Mouse (Mus musculus) cerebellum, adult 18-20 months (tissue): ENCODE measurements around the gene Gm48552.

Experiments used
- DNase-seq, 2 experiments: peaks; one replicate each; pipeline ENCODE4 v3.0.0; 2021

Gene Gm48552

GRCm38 (mm10) chr10:81421041-81421796 is 32.4 kb downstream of the Gm48552 start:
- peak; percentile 6 to 26 for DNase-seq

- no peak for DNase-seq
Measured at GRCm38 (mm10) chr10:81421797-81422100, 32.9 kb downstream of the Gm48552 start.

- peak; percentile 14 to 23 for DNase-seq
Measured at GRCm38 (mm10) chr10:81422191-81422590, 33.4 kb downstream of the Gm48552 start.

GRCm38 (mm10) chr10:81422661-81423217 is 33.9 kb downstream of the Gm48552 start:
- peak; percentile 6 to 19 for DNase-seq

- DNase-seq = peak in 1 of 2 experiments; percentile 19
Measured at GRCm38 (mm10) chr10:81423476-81424245, 34.9 kb downstream of the Gm48552 start.

GRCm38 (mm10) chr10:81424246-81425051 is 35.6 kb downstream of the Gm48552 start:
- DNase-seq = peak; percentile 91 to 92

GRCm38 (mm10) chr10:81425236-81425850 is 36.5 kb downstream of the Gm48552 start:
- peak; percentile 65 to 71 for DNase-seq

GRCm38 (mm10) chr10:81426081-81426671 is 37.4 kb downstream of the Gm48552 start:
- DNase-seq = peak; percentile 41 to 60

GRCm38 (mm10) chr10:81426897-81427296 is 38.1 kb downstream of the Gm48552 start:
- DNase-seq = peak; percentile 80 to 83

GRCm38 (mm10) chr10:81427327-81427726 is 38.5 kb downstream of the Gm48552 start:
- DNase-seq = no peak

- peak; percentile 70 to 73 for DNase-seq
Measured at GRCm38 (mm10) chr10:81427804-81428506, 39.1 kb downstream of the Gm48552 start.

GRCm38 (mm10) chr10:81428507-81428870 is 39.7 kb downstream of the Gm48552 start:
- peak in 1 of 2 experiments; percentile 5 for DNase-seq

GRCm38 (mm10) chr10:81429092-81429491 is 40.3 kb downstream of the Gm48552 start:
- DNase-seq = peak; percentile 19 to 31

GRCm38 (mm10) chr10:81429605-81430061 is 40.8 kb downstream of the Gm48552 start:
- DNase-seq = peak; percentile 72 to 78

- DNase-seq = peak; percentile 81 to 94
Measured at GRCm38 (mm10) chr10:81430141-81430830, 41.5 kb downstream of the Gm48552 start.

- DNase-seq = peak; percentile 80 to 91
Measured at GRCm38 (mm10) chr10:81430831-81431525, 42.2 kb downstream of the Gm48552 start.

GRCm38 (mm10) chr10:81431526-81432168 is 42.8 kb downstream of the Gm48552 start:
- DNase-seq = peak; percentile 63 to 65

GRCm38 (mm10) chr10:81432169-81432867 is 43.5 kb downstream of the Gm48552 start:
- DNase-seq = no peak

GRCm38 (mm10) chr10:81432868-81433262 is 44.1 kb downstream of the Gm48552 start:
- peak; percentile 92 to 98 for DNase-seq
